Mouse (Mus musculus): ENCODE results near the gene Egln1. TPM values are rescaled to one million over a fixed set of nuclear protein-coding genes. Genes with fewer than 3 reads are reported as not detected.

The Egln1 gene
- total RNA-seq, 2 experiments from 2014 or later: 45.2 to 47.4 TPM

- no peak for DNase-seq (ENCODE audit: low spot score in 2 of 2)
These were observed 39.2 kb downstream of the Egln1 start for GRCm38 (mm10) chr8:124909936-124910335.

DNA sequence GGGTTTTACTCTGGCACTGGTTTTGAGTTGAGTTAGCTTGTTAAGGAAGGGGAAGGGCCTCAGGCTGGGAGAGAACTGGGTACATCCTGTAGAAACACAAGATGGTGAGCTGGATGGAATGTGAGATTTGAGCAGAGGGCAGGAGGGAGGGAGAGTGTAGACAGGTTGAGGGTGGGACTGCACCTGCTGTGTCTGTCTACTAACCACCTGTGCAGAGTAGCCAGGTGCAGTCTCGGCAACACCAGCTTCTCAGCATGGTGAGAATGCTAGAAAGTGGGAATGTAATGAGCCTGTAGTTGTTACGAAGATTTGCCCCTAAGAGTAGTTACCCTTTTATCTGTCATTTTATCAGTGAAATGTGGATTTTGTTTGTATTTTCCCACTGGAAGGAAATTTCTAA lies 43.6 kb downstream of the Egln1 start:
- no peak for DNase-seq (ENCODE audit: low spot score in 2 of 2)

GRCm38 (mm10) chr8:124903198-124903597 lies 45.9 kb downstream of the Egln1 start:
- DNase-seq (ENCODE audit: low spot score in 2 of 2): no peak

DNA sequence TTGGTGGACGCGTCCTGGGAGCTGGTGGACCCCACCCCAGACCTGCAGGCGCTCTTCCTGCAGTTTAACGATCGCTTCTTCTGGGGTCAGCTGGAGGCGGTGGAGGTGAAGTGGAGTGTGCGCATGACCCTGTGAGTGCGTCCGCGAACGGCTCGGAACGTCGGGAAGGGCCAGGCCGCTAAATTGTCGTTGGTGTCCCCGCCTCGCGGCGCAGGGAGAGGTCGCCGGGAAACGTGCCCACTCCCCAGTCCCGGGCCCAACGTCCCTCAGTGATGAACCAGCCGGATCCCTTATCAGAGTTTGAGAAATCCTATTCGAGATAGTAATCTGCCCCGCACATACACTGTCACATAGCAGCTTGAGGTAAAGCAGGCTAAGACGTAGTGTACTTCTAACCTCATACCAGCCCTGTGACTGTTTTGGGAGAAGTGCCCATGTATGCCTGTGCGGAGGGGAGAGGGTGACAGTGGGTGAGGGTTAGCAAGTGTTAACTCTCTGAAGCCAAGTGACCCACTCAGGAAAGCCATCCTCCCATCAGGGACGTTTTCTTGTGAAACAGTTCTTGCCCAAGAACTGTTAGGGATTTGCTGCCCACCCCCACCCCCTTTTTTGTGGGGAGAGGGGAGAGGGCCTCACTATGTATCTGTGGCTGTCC lies 50.7 kb downstream of the Egln1 start:
- peak in 1 of 2 experiments; percentile 18 for DNase-seq (ENCODE audit: low spot score in 2 of 2)

DNA sequence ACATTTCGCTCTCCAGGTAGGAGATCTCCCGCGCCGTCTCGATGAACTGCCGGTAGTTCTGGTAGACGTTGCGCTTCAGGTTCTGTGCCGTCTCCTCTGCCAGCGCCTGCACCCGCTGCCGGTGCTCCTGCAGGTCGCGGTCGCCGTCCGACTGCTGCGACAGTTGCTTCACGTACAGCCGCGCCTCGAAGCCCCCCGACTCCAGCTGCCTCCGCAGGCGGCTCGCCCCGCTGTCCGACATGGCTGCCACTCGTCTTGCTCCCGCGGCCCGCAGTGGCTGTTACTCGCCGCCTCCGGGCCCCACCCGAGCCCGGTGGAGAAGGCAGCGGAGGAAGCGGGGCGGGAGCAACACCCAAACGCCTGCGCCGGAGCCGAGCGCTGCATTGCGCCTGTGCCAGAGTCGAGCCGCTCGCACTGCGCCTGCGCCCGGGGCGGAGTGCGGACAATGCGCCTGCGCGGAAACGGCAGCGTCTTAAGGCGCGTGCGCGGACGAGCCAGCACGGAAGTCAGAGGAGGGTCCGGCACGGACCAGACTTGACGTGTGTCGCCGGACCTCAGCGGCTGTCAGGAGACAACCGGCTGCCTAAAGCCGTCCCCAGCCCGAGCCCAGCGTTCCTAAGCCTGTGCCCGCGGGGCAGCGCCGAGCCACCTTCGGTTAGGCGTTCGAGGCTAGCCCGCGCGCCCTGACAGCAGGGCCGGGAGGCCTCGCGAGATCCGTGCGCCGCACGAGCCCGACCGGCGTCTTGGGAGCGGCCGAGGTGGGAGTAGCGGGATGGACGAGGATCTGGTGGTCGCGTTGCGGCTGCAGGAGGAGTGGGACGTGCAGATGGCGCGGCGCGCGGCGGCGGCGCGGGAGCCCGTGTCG lies 51.5 kb downstream of the Egln1 start, which contains the start of the genes Exoc8 and Sprtn:
TSS of gene Exoc8 (minus strand) at position 320 of the 865 bp plus-strand sequence.
TSS of gene Sprtn (plus strand) at position 501 of the 865 bp plus-strand sequence.
- peak; percentile 99 for DNase-seq (ENCODE audit: low spot score in 2 of 2)

- DNase-seq (ENCODE audit: low spot score in 2 of 2): peak; percentile 50 to 51
These were observed 52.3 kb downstream of the Egln1 start for GRCm38 (mm10) chr8:124896632-124897385.

DNA sequence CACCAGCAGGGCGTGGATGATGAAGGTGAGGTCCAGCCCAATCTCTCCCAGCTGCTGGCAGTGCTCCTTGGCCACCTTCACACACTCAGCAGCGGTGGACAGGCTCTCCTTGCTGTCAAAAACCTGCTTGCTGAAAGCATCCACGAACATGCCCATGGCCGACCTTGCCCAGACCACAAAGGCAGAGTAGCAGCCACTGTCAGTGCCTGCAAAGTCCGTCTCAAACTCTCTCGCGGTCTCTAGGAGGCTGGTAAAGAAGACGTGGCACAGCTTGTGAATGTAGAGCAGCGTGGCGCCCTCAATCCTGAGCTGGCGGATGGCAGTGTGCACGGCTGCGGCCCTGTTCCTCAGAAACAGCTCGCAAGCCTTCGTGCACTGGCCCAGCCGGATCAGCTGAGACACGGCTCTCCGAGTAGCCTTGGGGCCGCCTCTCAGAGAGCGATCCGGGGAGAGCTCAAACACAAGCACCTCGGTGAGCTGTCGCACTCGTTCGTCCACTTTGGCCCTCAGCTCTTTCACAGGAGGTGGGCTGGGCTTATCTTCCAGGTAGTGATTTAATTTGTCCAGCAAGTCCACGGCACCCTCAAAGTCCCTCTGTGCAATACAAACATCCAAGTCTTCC lies 53.0 kb downstream of the Egln1 start:
- DNase-seq (ENCODE audit: low spot score in 2 of 2): no peak

DNA sequence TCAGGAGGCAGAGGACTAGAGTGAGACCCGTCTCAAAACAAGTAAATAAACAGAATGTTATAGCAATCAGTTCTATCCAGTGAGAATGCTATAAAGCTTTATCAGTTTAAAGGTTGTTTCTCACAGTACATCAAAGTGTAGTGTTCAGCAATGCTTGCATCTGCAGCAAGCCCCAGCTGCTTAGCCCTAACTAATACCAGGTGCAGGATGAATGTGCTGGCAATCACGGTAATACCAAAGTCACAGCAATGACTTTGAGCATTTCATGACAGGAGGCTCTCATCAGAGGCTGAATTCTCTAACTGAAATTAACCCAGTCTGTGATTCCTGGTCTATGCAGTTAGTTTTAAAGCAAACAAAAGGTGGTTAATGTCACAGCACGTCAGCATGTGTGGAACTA lies 56.5 kb downstream of the Egln1 start:
- DNase-seq (ENCODE audit: low spot score in 2 of 2): no peak

GRCm38 (mm10) chr8:124888385-124888784 lies 60.7 kb downstream of the Egln1 start:
- no peak for DNase-seq (ENCODE audit: low spot score in 2 of 2)

GRCm38 (mm10) chr8:124878946-124879526 lies 70.1 kb downstream of the Egln1 start:
- no peak for DNase-seq (ENCODE audit: low spot score in 2 of 2)

- DNase-seq (ENCODE audit: low spot score in 2 of 2): no peak
These were observed 71.0 kb downstream of the Egln1 start for GRCm38 (mm10) chr8:124878141-124878540.

DNA sequence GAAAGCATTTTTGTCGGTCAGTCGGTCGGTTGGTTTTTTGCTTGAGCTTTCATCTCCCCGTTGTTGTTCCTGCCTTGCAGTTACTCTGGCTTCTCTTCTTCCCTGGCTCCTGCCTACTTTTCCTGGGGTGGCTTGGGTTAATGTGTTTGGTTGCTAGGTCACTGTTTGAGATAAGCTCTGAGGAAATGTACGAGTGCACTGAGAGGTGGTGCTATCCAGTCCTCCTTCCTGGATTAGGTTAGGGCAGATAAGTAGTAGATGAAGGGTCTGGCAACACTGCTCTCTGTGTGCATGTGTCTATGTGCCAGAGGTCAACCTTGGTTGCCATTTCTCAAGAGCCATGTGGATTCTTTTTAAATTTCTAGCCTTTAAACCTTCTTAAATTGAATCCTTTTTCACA lies 76.4 kb downstream of the Egln1 start:
- no peak for DNase-seq (ENCODE audit: low spot score in 2 of 2)

- no peak for DNase-seq (ENCODE audit: low spot score in 2 of 2)
These were observed 77.0 kb downstream of the Egln1 start for GRCm38 (mm10) chr8:124872081-124872480.

DNA sequence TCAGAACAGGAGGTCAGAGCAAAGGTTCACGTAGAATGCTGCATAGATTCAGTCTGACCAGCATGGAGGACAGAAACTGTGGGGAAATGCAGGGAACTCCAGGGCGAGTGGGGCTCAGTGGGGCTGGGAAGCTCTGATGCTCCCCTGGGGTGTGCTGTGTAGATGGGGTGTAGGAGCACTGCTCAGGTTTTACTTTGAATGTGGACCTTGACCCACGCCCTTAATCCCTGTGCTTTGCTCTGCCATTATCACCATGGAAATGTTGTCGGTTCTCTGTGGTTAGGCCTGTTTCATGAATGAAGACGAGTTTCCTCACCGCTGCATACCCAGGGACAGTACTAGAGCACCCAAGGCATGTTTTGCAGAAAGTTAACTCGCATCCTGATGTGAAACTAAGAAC lies 77.7 kb downstream of the Egln1 start:
- DNase-seq (ENCODE audit: low spot score in 2 of 2): no peak

DNA sequence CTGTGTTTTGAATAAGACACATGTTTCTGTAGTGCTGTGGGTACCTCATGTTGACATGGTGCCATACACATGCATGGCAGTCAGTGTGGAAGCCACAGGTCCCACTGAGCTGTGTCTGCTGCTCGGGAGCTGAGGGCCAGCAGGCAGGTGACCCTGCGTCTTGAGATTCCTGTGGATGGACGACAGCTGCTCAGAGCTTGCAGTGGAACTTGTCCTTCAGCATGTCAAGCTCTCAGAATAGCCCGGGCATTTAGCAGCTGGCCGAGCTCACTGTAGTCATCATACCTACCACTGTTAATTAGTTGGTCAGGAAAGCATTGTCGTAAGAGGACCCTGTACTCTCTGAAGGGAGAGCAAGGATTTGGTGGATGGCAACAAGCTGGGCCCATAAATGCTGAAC lies 79.4 kb downstream of the Egln1 start:
- DNase-seq (ENCODE audit: low spot score in 2 of 2): no peak

DNA sequence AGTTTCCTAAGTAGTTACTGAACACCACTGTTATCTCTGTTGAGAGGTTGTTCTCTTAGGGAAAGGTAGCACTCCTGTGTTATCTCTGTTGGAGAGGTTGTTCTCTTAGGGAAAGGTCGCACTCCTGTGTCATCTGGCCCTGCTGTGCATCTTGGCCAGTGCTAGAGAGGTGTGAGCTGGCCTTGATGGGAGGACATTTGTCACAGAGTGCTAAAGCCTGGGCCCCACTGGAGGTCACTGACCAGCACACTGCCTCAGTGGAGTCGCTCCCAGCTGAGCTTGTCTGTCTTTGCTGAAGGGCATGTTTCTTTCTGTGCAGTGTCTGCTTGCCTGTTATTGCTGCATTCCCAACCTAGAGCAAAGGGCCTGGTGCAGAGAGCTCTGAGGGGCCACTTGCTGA lies 82.0 kb downstream of the Egln1 start:
- no peak for DNase-seq (ENCODE audit: low spot score in 2 of 2)

DNA sequence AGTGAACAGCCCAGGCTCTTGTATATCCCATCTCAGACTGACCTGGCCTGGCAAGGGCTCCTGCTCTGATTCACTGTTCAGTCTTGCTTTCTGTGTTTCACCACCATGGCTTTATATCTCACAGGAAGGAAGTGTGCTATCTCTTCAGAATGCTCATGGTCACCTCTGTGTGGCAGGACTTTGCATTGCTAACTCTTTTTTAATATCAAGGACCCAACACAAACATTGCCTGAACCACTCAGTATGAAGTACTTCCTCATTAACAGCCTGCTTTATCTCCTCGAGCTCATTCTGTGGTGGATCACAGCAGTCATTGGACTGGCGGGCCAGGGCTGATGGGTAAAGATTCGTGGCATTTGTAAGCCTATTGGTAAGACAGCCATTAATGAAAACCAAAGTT lies 82.5 kb downstream of the Egln1 start:
- DNase-seq (ENCODE audit: low spot score in 2 of 2): no peak

DNA sequence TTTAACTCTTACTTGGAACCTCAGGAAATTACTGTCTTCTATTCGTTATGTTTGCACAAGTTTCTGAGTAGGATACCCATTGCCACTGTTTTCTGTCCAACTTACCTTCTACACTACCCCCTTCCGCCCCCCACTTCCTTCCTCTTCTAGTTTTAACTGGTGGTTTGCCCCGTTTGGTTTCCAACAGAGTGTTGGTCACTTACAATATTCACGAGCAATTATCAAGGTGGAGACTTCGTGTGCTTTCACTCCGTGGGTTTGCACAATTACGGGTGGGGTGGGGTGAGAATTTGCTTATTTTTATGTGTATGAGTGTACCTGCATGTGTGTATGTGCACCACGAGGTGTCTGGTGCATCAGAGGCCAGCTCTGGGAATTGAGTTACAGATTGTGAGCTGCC lies 85.4 kb downstream of the Egln1 start:
- no peak for DNase-seq (ENCODE audit: low spot score in 2 of 2)

DNA sequence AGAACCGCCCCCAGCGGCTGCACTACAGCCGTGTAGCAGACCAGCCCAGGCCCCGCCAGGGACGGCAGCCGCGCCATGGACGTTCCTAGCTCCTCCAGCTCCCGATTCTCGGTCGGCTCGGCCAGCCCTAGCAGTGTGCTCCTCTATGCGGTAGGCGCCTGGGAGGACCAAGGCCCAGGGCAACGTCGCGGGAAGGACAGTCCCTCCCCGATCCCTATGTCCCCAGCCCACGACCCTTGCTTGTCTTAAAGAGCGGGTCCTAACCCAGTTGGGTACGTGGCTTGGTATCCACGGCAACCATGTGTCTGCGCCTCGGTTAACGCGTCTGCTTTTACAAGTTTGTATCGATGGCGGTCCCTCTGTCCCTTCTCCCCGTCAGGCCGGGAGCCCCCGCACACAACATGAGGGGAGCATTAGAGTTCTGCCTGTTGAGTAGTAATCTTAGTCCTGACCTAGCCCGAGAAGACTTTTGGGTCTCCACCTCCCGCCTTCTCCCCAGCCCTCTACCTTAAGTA lies 85.9 kb downstream of the Egln1 start:
- DNase-seq (ENCODE audit: low spot score in 2 of 2): no peak

GRCm38 (mm10) chr8:124862321-124863162 lies 86.6 kb downstream of the Egln1 start, which contains the start of the genes Gnpat and 2810004N23Rik:
Gnpat (plus strand) TSS chr8:124863033.
2810004N23Rik (minus strand) TSS chr8:124863120.
- peak; percentile 90 to 93 for DNase-seq (ENCODE audit: low spot score in 2 of 2)

Measured in adrenal gland, postnatal 4 days (tissue).